Mouse (Mus musculus): ENCODE measurements at regions not wholly inside any gene's neighbourhood (a gene's known extent, or its start where the extent isn't known, plus 50 kb on each side); places are given as distances from the start of the nearest gene placed in this dataset.

GRCm38 (mm10) chr8:92302694-92303093 lies 54.7 kb upstream of the Irx5 start:
- no peak for DNase-seq

- no peak for DNase-seq
These were observed 56.4 kb upstream of the Irx5 start for GRCm38 (mm10) chr8:92301029-92301428.

GRCm38 (mm10) chr8:92286841-92287811 lies 70.3 kb upstream of the Irx5 start:
- DNase-seq, result no peak

- DNase-seq, result no peak
These were observed 81.7 kb upstream of the Irx5 start for GRCm38 (mm10) chr8:92275755-92276154.

- no peak for DNase-seq
These were observed 84.7 kb upstream of the Irx5 start for GRCm38 (mm10) chr8:92272726-92273125.

GRCm38 (mm10) chr8:92272073-92272472 lies 85.4 kb upstream of the Irx5 start:
- DNase-seq, result no peak

- DNase-seq, result no peak
These were observed 86.8 kb upstream of the Irx5 start for GRCm38 (mm10) chr8:92270636-92271035.

GRCm38 (mm10) chr8:92267415-92267814 lies 90.0 kb upstream of the Irx5 start:
- DNase-seq, result no peak

GRCm38 (mm10) chr8:92260056-92260455 lies 97.4 kb upstream of the Irx5 start:
- no peak for DNase-seq

- no peak for DNase-seq
These were observed 99.2 kb upstream of the Irx5 start for GRCm38 (mm10) chr8:92258258-92258657.

GRCm38 (mm10) chr8:92252597-92253375 lies 104.6 kb upstream of the Irx5 start:
- DNase-seq, result no peak

GRCm38 (mm10) chr8:92246301-92246700 lies 111.1 kb upstream of the Irx5 start:
- DNase-seq, result no peak

GRCm38 (mm10) chr8:92240686-92241275 lies 116.6 kb upstream of the Irx5 start:
- DNase-seq, result no peak

GRCm38 (mm10) chr8:92231326-92232225 lies 125.8 kb upstream of the Irx5 start:
- DNase-seq, result no peak

- no peak for DNase-seq
These were observed 127.9 kb upstream of the Irx5 start for GRCm38 (mm10) chr8:92229526-92229925.

- DNase-seq, result no peak
These were observed 132.5 kb upstream of the Irx5 start for GRCm38 (mm10) chr8:92224929-92225328.

- no peak for DNase-seq
These were observed 134.4 kb upstream of the Irx5 start for GRCm38 (mm10) chr8:92222992-92223391.

- no peak for DNase-seq
These were observed 138.1 kb upstream of the Irx5 start for GRCm38 (mm10) chr8:92219181-92219890.

GRCm38 (mm10) chr8:92217521-92217920 lies 139.9 kb upstream of the Irx5 start:
- no peak for DNase-seq

GRCm38 (mm10) chr8:92216176-92216575 lies 141.2 kb upstream of the Irx5 start:
- no peak for DNase-seq
